Mouse (Mus musculus): ENCODE measurements around the gene Nme7.

The Nme7 gene

DNA sequence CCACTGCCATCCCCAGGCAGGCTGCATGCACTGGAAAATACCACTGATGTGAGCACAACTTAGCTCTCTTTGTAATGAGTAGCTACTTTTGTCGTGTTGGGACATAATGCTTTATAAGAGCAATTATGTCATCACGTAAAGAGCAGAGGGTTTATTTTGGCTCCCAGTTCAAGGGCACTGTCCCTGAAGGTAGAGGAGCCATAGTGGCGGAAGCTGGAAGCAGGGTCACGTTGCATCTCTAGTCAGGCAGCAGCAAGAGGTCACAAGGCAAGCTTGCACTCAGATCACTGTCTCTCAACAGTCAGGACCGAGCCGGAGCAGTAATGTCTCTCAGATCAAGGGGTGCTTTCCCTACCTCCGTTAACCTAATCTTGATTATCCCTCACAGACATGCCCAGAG lies 123.9 kb downstream of the Nme7 start:
- Histone ChIP-seq H3K4me3 (replicated peaks; ENCODE audit: low read length) (no peak overlapping the region), H3K9me3 (ENCODE audit: low read length) (no peaks in the 10 kb centered on the region), H3K4me1 (replicated peaks; ENCODE audit: low read depth, low read length) (no peaks in the 10 kb centered on the region), H3K27me3 (ENCODE audit: insufficient read depth, low read length) (no peaks in the 10 kb centered on the region), H3K36me3 (ENCODE audit: insufficient read depth, low read length) (no peaks in the 10 kb centered on the region)
- TF ChIP-seq CTCF (conservative IDR thresholded peaks at IDR 0.05; ENCODE audit: low read length) (no peak), POU5F1 (IDR thresholded peaks at IDR 0.05; ENCODE audit: borderline replicate concordance, low read length) (no peak), NANOG (IDR thresholded peaks at IDR 0.05; ENCODE audit: borderline replicate concordance, low read length) (no peak)

DNA sequence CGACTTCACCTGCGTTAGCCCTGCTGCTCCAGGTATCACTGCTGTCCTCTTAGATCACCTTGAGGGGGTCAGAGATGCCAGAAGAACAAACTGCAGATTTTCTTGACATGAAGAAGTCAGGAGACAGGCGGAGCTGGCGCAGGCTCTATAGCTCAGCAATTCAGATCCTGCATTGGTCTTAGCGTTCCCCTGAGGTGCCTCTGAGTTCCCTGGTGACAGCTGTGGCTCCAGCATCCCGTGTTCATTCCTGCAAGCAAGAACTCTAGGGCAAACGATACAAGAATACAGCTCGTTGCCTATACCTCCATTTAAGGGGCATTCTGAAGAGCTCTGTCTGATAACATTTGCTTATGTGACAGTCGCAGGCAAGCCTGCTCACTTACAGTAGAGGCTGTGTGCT lies 124.7 kb downstream of the Nme7 start:
- Histone ChIP-seq H3K4me1 (replicated peaks; ENCODE audit: low read depth, low read length) (no peaks in the 10 kb centered on the region), H3K9me3 (ENCODE audit: low read length) (no peaks in the 10 kb centered on the region), H3K36me3 (ENCODE audit: insufficient read depth, low read length) (no peaks in the 10 kb centered on the region), H3K4me3 (replicated peaks; ENCODE audit: low read length) (no peak overlapping the region), H3K27me3 (ENCODE audit: insufficient read depth, low read length) (no peaks in the 10 kb centered on the region)
- TF ChIP-seq POU5F1 (IDR thresholded peaks at IDR 0.05; ENCODE audit: borderline replicate concordance, low read length) (no peak), NANOG (IDR thresholded peaks at IDR 0.05; ENCODE audit: borderline replicate concordance, low read length) (no peak), CTCF (conservative IDR thresholded peaks at IDR 0.05; ENCODE audit: low read length) (no peak)

DNA sequence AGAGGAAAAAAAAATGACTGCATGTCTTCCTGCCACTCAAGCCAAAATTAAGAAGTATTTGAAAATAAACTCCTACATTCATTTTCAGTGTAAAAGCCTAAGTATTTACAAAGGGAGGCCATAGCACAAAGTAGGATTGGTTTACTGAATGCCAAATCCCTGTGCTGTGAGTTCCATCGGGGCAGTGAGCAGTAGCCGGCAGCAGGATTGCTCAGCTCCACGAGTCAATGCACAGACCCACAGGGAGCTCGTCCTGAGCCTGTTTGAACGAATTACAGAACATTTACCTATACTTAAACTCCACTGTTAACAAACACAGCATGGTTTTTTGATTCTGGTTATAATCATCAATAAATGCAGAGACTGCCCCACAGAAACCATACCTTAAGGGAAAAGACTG lies 128.7 kb downstream of the Nme7 start:
- Histone ChIP-seq H3K27me3 (ENCODE audit: insufficient read depth, low read length) (no peaks in the 10 kb centered on the region), H3K9me3 (ENCODE audit: low read length) (no peaks in the 10 kb centered on the region), H3K4me3 (replicated peaks; ENCODE audit: low read length) (no peak overlapping the region), H3K4me1 (replicated peaks; ENCODE audit: low read depth, low read length) (no peaks in the 10 kb centered on the region; the same call in 1 of the 2 replicates), H3K36me3 (ENCODE audit: insufficient read depth, low read length) (peaks cover 18% of the 10 kb centered on the region)
- TF ChIP-seq POU5F1 (IDR thresholded peaks at IDR 0.05; ENCODE audit: borderline replicate concordance, low read length) (no peak), NANOG (IDR thresholded peaks at IDR 0.05; ENCODE audit: borderline replicate concordance, low read length) (no peak)

DNA sequence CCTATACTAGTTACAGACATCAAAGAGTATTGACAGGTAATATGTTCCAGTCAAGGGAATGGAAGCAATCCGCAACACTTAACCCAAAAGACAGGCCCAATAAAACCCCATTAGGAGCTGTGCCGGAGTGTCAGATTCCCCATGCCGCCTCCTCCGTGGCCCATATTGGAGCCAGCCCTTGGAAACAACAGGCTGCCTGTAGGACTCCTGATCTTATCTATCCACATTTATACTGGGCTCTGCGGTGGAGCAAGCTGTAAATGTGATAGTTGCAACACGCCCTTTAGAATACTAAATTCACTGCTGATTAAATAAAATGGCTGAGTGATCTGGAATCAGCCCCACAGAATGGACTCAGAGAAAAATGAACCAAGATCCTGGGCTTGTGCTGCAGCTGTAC lies 130.1 kb downstream of the Nme7 start:
- Histone ChIP-seq H3K4me1 (replicated peaks; ENCODE audit: low read depth, low read length) (peaks cover 6% of the 10 kb centered on the region; the same call in 1 of the 2 replicates), H3K36me3 (ENCODE audit: insufficient read depth, low read length) (peaks cover 32% of the 10 kb centered on the region), H3K9me3 (ENCODE audit: low read length) (no peaks in the 10 kb centered on the region), H3K27me3 (ENCODE audit: insufficient read depth, low read length) (no peaks in the 10 kb centered on the region), H3K4me3 (replicated peaks; ENCODE audit: low read length) (no peak overlapping the region)
- TF ChIP-seq CTCF (conservative IDR thresholded peaks at IDR 0.05; ENCODE audit: low read length): no peak
- no peak for TF ChIP-seq NANOG (IDR thresholded peaks at IDR 0.05; ENCODE audit: borderline replicate concordance, low read length)
- TF ChIP-seq POU5F1 (IDR thresholded peaks at IDR 0.05; ENCODE audit: borderline replicate concordance, low read length): no peak

DNA sequence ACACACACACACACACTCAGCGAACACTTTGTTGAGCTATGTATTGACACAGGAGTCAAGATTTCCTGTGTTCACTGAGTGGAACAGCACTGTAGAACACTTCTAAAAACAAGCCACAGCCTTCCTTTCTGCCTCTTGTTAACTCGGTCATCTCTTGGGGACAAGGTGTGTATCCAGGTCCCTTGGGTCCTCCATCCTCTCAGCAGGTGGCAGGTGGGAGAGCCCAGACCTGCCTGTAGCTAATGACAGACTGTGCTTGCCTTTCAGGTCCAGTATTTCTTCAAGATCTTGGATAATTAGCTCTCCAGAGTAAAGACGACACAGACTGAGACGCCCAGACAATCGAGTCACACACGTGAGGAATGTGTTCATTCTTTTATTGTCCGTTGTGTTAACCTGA lies 132.8 kb downstream of the Nme7 start:
- no peak overlapping the region for H3K4me3 ChIP-seq (replicated peaks; ENCODE audit: low read length)
- no peaks in the 10 kb centered on the region for H3K9me3 ChIP-seq (ENCODE audit: low read length)
- peaks cover 59% of the 10 kb centered on the region for H3K36me3 ChIP-seq (ENCODE audit: insufficient read depth, low read length)
- TF ChIP-seq POU5F1 (IDR thresholded peaks at IDR 0.05; ENCODE audit: borderline replicate concordance, low read length): no peak
- TF ChIP-seq CTCF (conservative IDR thresholded peaks at IDR 0.05; ENCODE audit: low read length): no peak
- no peak for TF ChIP-seq NANOG (IDR thresholded peaks at IDR 0.05; ENCODE audit: borderline replicate concordance, low read length)
- H3K4me1 ChIP-seq (replicated peaks; ENCODE audit: low read depth, low read length): peaks cover 11% of the 10 kb centered on the region
- H3K27me3 ChIP-seq (ENCODE audit: insufficient read depth, low read length): no peaks in the 10 kb centered on the region

DNA sequence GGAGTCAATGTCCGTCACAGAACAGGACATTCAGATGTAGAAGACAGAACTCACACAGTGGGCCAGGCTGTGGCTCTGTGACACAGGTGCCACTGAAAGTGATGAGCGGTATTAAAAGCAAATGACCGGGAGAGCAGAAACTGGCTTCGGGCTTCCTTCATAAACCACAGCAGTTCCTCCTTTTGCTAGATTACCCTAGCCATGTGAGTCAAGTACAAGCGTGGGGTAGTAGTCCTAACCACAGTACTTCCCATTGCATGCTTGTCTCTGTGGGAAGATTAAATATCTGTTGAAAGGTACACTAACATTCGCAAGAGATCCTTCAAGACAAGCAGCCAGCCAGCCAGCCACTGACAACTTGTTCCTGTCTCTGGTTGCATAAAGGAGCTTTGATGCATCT lies 136.3 kb downstream of the Nme7 start:
- peaks cover 15% of the 10 kb centered on the region for H3K4me1 ChIP-seq (replicated peaks; ENCODE audit: low read depth, low read length)
- H3K4me3 ChIP-seq (replicated peaks; ENCODE audit: low read length): no peak overlapping the region
- H3K27me3 ChIP-seq (ENCODE audit: insufficient read depth, low read length): no peaks in the 10 kb centered on the region
- H3K36me3 ChIP-seq (ENCODE audit: insufficient read depth, low read length): peaks cover 92% of the 10 kb centered on the region
- H3K9me3 ChIP-seq (ENCODE audit: low read length): no peaks in the 10 kb centered on the region
- TF ChIP-seq CTCF (conservative IDR thresholded peaks at IDR 0.05; ENCODE audit: low read length) (no peak), POU5F1 (IDR thresholded peaks at IDR 0.05; ENCODE audit: borderline replicate concordance, low read length) (no peak), NANOG (IDR thresholded peaks at IDR 0.05; ENCODE audit: borderline replicate concordance, low read length) (no peak)

DNA sequence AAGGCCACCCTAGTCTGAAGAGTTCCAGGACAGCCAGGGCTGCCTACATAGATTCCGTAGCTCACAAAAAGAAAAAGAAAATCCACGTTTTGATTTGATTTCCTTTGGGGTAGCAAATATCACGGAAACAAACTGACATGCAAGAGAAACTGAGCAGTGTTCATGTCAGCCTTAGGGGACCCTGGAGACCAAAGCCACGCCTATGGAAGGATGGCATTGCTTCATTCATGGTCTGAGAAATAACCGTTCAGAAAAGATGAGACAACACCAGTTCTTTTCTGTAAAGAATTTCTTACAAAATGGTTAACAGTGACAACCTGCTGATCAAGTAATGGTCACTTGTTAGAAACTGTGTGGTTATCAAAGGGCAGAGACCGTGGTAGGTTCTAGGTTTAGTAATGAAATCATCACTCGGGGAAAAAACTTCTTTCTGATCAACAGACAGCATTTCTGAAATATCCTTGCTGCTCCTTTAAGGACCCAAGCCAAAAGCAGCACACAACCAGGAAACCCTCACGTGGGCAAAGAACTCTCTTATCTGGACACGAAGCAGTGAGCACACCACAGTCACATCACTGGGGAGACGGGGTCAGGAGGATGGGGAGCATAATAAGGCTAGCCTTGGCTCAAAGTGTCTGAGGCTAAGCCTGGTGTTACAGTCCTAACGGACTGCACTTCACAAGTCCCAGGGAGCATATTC lies 136.9 kb downstream of the Nme7 start:
- H3K4me3 ChIP-seq (replicated peaks; ENCODE audit: low read length): no peak overlapping the region
- peaks cover 20% of the 10 kb centered on the region for H3K4me1 ChIP-seq (replicated peaks; ENCODE audit: low read depth, low read length)
- H3K27me3 ChIP-seq (ENCODE audit: insufficient read depth, low read length): no peaks in the 10 kb centered on the region
- H3K9me3 ChIP-seq (ENCODE audit: low read length): no peaks in the 10 kb centered on the region
- no peak for TF ChIP-seq POU5F1 (IDR thresholded peaks at IDR 0.05; ENCODE audit: borderline replicate concordance, low read length)
- no peak for TF ChIP-seq CTCF (conservative IDR thresholded peaks at IDR 0.05; ENCODE audit: low read length)
- no peak for TF ChIP-seq NANOG (IDR thresholded peaks at IDR 0.05; ENCODE audit: borderline replicate concordance, low read length)
- peaks cover 98% of the 10 kb centered on the region for H3K36me3 ChIP-seq (ENCODE audit: insufficient read depth, low read length)

DNA sequence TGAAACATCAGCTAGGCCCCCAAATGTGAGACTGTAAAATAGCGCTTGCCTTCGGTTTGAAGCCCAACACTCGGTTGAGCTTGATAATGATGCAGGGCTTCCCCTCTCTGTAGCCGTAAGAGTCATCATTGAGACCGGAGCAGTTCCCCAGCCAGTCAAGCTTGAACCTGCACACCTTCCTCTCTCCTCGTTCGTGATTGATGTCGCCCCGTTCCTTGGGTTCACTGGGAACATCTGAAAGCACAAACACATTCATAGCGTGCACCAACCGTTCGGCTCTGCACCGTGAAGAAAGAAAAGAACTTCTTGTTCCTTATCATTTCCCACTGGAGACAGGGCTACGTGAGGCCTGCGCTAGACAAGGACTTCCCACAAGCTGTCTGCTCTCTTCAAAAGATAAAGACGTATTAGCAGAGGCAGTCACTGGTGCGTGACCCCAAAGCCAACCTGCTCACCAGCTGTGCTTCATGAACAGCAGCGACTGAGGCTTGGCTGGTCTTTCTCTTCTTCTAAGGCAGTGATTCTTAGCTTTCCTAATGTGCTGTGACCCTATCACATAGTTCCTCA lies 137.6 kb downstream of the Nme7 start:
- TF ChIP-seq NANOG (IDR thresholded peaks at IDR 0.05; ENCODE audit: borderline replicate concordance, low read length): no peak
- no peak for TF ChIP-seq POU5F1 (IDR thresholded peaks at IDR 0.05; ENCODE audit: borderline replicate concordance, low read length)
- TF ChIP-seq CTCF (conservative IDR thresholded peaks at IDR 0.05; ENCODE audit: low read length): no peak
- Histone ChIP-seq H3K9me3 (ENCODE audit: low read length) (no peaks in the 10 kb centered on the region), H3K36me3 (ENCODE audit: insufficient read depth, low read length) (peaks cover 98% of the 10 kb centered on the region), H3K27me3 (ENCODE audit: insufficient read depth, low read length) (no peaks in the 10 kb centered on the region), H3K4me3 (replicated peaks; ENCODE audit: low read length) (no peak overlapping the region), H3K4me1 (replicated peaks; ENCODE audit: low read depth, low read length) (peaks cover 26% of the 10 kb centered on the region)

Measured in E14TG2a.4 (cell line).